Mouse (Mus musculus) hindbrain, embryonic 12.5 days (tissue): ENCODE measurements around the gene Gm20388. TPM values are rescaled to one million over a fixed set of nuclear protein-coding genes. Genes with fewer than 3 reads are reported as not detected.

Experiments
- ATAC-seq: fragments of 200-750 bp; cut with Nextera tagmentation; 2 replicates; pipeline ENCODE4 v1.8.0; 2017; ENCODE audit warnings: moderate TSS enrichment; ENCODE audit not compliant: low FRiP score
- H3K27ac ChIP-seq: fragments of 300-500 bp; sonication (generic); 2 replicates; pipeline ENCODE4 v1.5.1; 2016; ENCODE audit warnings: mild to moderate bottlenecking
- H3K27me3 ChIP-seq: fragments of 300-500 bp; sonication (generic); 2 replicates; pipeline ENCODE4 v1.6.1; 2016; ENCODE audit warnings: mild to moderate bottlenecking
- H3K36me3 ChIP-seq: fragments of 300-500 bp; sonication (generic); 2 replicates; pipeline ENCODE4 v1.6.1; 2016; ENCODE audit warnings: mild to moderate bottlenecking
- H3K4me1 ChIP-seq: fragments of 300-500 bp; sonication (generic); 2 replicates; pipeline ENCODE4 v1.6.1; 2016
- H3K4me2 ChIP-seq: fragments of 300-500 bp; sonication (generic); replicated peaks from 2 replicates; pipeline ENCODE4 v1.6.1; 2016; ENCODE audit warnings: mild to moderate bottlenecking
- H3K4me3 ChIP-seq: fragments of 300-500 bp; sonication (generic); 2 replicates; pipeline ENCODE4 v1.5.1; 2016; ENCODE audit warnings: mild to moderate bottlenecking
- H3K9ac ChIP-seq: fragments of 300-500 bp; sonication (generic); 2 replicates; pipeline ENCODE4 v1.6.1; 2016; ENCODE audit warnings: mild to moderate bottlenecking, moderate library complexity
- H3K9me3 ChIP-seq: fragments of 300-500 bp; sonication (generic); replicated peaks from 2 replicates; pipeline ENCODE4 v1.6.1; 2016; ENCODE audit warnings: mild to moderate bottlenecking
- WGBS: fragments of 180-500 bp; shearing (Covaris S2); methylation state at CpG from one replicate; pipeline ENCODE4 v1.1.7; 2016; 5-methylcytosine and 5-hydroxymethylcytosine counted together
- polyA plus RNA-seq: library from polyadenylated mRNA; unstranded; fragments of >200 nt; fragmentation: Nextera tagmentation; extraction: Ambion mirVana; gene quantifications from 2 replicates; pipeline ENCODE4 v1.2.1, GENCODE M21; 2016

The Gm20388 gene
- polyA plus RNA-seq, 1 experiment from 2014 or later: not detected

DNA sequence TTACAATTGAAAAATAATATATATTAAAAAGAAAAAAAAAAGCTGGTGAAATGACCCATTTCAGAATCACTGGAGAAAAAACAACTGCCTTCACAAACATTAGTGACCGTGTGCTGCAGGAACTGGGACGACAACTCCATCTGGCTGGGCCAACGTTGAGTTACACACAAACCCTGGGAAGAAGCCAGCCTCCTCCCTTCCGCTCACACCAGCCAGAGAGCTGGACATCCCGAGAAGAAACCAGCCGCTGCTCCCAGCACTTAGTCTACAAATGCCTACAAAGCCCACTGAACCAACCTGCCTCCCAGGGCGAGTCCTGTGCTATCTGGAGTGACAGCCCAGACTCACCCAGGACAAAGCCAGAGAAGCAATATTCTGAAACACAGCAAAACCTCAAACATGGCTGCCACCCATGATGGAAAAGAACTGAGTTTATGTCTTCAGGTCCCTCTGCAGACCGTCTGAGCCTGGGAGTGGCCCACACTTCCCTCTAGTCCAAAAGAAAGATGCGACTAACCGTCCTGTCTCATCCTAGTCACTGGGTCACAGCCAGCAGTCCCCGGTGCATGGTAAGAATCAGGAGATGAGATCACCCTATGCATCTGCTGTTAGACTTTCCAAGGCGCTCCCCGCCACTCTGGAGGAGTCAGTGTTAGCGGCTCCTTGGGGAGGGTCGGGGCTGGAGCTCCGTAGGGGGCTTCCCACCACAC, 1651.2 kb downstream of the Gm20388 start:
- H3K4me1 ChIP-seq: peaks cover 16% of the 10 kb centered on the region
- no peak overlapping the region for H3K27ac ChIP-seq

DNA sequence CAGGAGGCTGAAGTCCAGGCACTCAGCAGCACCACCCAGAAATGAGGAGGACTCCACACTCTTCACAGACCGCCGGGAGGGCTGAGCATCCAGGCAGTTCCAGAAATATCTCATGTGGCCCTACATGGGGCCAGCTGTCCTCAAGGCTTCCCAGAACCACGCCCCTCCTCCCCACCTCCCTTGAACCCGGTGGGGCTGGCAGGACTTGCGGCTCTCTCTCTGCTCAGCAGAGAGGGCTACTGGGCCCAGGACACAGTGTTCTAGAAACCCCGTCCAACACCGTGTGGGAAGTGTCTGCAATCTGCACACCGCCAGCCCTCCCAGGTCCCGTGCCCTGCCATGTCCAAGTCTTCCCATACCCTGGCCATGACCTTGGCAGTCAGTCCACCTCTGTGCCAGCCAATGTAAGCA, 1652.3 kb downstream of the Gm20388 start:
- no peak overlapping the region for H3K4me3 ChIP-seq
- no peak for ATAC-seq
- no peak overlapping the region for H3K4me2 ChIP-seq
- H3K27ac ChIP-seq: no peak overlapping the region
- 84% methylated on average over 9 of the region's 9 CpGs for WGBS
- peaks cover 21% of the 10 kb centered on the region for H3K4me1 ChIP-seq
- no peaks in the 10 kb centered on the region for H3K27me3 ChIP-seq
- no peak overlapping the region for H3K9ac ChIP-seq
- H3K36me3 ChIP-seq: peaks cover 32% of the 10 kb centered on the region
- H3K9me3 ChIP-seq: no peaks in the 10 kb centered on the region

More for the DNA sequence above, 1651.2 kb downstream of the Gm20388 start:
- WGBS: 89% methylated on average over 16 of the region's 16 CpGs
- Histone ChIP-seq H3K9me3 (no peaks in the 10 kb centered on the region), H3K36me3 (peaks cover 37% of the 10 kb centered on the region), H3K27me3 (no peaks in the 10 kb centered on the region), H3K9ac (no peak overlapping the region), H3K4me2 (no peak overlapping the region), H3K4me3 (no peak overlapping the region)
- ATAC-seq: no peak

DNA sequence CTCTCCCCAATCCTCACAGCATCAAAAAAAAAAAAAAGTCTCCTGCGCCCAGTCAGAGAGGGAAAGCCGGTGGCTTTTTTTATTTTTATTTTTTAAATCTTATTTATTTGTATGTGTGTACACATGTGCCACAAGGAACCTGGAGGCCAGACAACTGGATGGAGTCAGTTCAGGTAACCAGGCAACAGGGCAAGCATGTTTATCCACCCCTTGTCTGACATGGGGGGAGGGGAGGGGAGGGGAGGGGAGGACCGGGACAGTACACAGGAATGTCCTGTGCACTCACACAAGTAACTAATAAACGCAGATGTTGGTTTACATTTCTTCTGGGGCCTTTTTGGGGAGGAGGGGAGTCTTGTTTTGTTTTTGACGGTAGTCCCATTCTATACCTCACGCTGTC, 1653.1 kb downstream of the Gm20388 start:
- Histone ChIP-seq H3K36me3 (peaks cover 24% of the 10 kb centered on the region), H3K4me2 (no peak overlapping the region), H3K9me3 (no peaks in the 10 kb centered on the region), H3K27ac (no peak overlapping the region), H3K4me3 (no peak overlapping the region), H3K9ac (no peak overlapping the region), H3K4me1 (peaks cover 29% of the 10 kb centered on the region), H3K27me3 (no peaks in the 10 kb centered on the region)
- ATAC-seq: no peak
- 68% methylated on average over 6 of the region's 6 CpGs for WGBS

DNA sequence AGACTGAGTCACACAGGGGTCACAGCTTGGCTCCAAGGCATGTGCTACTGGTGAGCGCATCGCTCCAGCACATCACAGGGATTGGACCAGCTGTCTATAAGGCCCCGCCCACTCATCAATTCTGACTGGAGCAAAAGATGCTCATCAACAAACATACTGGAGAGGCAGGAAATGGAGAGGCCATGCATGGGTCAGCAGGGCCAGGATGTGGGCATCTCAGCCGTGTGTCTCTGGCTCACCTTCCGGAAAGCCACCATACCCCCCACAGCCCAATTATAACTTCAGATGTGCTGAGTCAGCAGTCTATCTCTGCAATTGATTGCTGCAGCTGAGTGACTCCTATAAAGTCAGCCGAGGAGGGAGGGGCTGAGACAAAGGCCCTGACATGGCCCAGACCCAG, 1657.7 kb downstream of the Gm20388 start:
- H3K9me3 ChIP-seq: no peaks in the 10 kb centered on the region
- H3K4me1 ChIP-seq: peaks cover 35% of the 10 kb centered on the region
- no peak overlapping the region for H3K4me3 ChIP-seq
- ATAC-seq: peak; percentile 27; the same call in 1 of the 2 replicates
- 0 out of 2 replicates have a peak, but pooled peaks cover 9% of the 10 kb centered on the region for H3K36me3 ChIP-seq
- no peak overlapping the region for H3K27ac ChIP-seq
- no peak overlapping the region for H3K9ac ChIP-seq
- WGBS: 67% methylated on average over 6 of the region's 6 CpGs
- H3K27me3 ChIP-seq: no peaks in the 10 kb centered on the region
- H3K4me2 ChIP-seq: no peak overlapping the region

DNA sequence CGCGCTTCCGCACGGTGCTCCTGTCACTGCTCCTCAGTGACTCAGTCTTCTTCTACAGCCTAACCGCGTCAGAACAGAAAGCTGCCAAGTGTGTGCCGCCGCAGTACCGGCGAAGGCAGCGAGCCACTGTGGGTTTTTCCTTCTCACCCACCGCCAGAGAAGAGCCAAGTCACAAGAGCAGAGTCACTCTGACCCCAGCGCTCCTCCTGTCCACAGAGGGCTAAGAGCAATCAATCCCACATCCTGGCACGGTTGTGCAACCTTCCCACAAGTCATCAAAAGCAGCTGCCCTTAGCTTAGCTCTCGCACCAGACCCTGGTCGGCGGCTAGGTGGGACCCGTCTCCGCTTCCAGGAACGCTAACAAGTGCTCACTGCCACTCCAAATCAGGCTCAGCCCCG, 1659.7 kb downstream of the Gm20388 start:
- Histone ChIP-seq H3K4me3 (no peak overlapping the region), H3K4me2 (no peak overlapping the region), H3K27ac (no peak overlapping the region), H3K9me3 (no peaks in the 10 kb centered on the region), H3K4me1 (peaks cover 39% of the 10 kb centered on the region), H3K27me3 (no peaks in the 10 kb centered on the region), H3K9ac (no peak overlapping the region), H3K36me3 (0 out of 2 replicates have a peak, but pooled peaks cover under 1% of the 10 kb centered on the region)
- no peak for ATAC-seq
- WGBS: 90% methylated on average over 21 of the region's 21 CpGs

DNA sequence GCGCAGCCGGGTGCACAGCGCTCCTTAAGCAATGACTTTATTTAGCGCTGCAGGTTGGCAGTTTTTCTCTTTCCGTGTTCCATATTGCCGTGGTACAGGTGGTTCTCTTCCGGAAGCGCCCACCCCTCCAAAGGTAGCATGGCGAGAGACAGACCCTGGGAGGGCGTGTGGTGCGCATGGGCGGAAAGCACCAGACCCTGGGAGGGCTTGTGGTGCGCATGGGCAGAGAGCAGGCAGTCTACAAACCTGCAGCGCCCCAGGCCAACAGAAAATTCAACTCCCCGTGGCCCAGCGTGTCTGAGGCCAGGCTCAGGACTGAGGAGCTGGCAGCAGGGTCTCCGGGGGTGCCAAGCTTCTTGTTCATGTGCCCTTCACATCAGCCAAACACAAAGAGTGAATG, 1660.2 kb downstream of the Gm20388 start:
- Histone ChIP-seq H3K27ac (no peak overlapping the region), H3K9ac (no peak overlapping the region), H3K36me3 (no peaks in the 10 kb centered on the region), H3K4me3 (no peak overlapping the region), H3K9me3 (no peaks in the 10 kb centered on the region), H3K27me3 (no peaks in the 10 kb centered on the region), H3K4me2 (no peak overlapping the region), H3K4me1 (peaks cover 38% of the 10 kb centered on the region)
- 81% methylated on average over 17 of the region's 17 CpGs for WGBS
- ATAC-seq: no peak

DNA sequence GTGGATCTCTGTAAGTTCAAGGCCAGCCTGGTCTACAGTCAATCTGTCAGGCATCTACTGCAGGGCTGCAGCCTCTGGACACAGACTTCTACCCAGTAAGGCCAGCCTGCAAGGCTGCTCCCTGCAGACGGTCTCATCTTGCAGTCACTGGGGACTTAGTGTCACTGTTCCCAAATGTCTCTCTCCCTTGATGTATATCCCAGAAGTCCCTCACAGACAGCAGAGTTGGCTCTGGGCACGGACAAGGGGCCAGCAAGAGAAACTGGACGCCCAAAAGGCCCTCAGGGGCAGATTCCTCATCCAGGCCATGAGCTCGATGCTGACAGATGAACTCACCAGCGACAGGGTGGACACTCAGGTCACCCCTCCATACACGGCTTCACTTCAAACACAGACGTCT, 1661.5 kb downstream of the Gm20388 start:
- 76% methylated on average over 7 of the region's 7 CpGs for WGBS
- ATAC-seq: no peak

DNA sequence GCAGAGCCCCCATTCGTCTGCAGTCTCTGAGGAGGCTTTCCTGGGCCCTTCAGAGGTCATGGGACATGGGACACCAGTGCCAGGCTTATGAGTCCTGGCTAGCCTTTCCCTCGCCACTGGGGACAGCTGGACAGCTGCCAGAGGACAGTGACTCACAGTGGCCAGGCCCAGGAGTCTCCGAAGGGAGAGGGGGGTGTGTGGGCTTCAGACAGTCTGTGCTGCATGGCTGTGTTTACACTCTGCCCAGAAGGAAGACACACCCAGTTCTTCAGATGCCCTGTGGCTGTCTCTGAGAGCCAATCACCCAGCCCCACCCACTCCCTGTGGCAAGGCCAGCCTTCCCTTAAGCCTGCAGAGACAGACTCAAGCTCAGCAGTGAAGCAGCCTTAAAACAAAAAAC, 1662.6 kb downstream of the Gm20388 start:
- no peaks in the 10 kb centered on the region for H3K9me3 ChIP-seq
- no peak; the same call in 1 of the 2 replicates for ATAC-seq
- H3K36me3 ChIP-seq: no peaks in the 10 kb centered on the region
- no peak overlapping the region for H3K27ac ChIP-seq
- H3K27me3 ChIP-seq: no peaks in the 10 kb centered on the region
- no peak overlapping the region for H3K4me2 ChIP-seq
- no peak overlapping the region for H3K4me3 ChIP-seq
- WGBS: 48% methylated on average over 3 of the region's 3 CpGs
- H3K9ac ChIP-seq: no peak overlapping the region
- H3K4me1 ChIP-seq: peaks cover 40% of the 10 kb centered on the region

More for the DNA sequence above, 1661.5 kb downstream of the Gm20388 start:
- Histone ChIP-seq H3K9me3 (no peaks in the 10 kb centered on the region), H3K4me1 (peaks cover 40% of the 10 kb centered on the region), H3K4me3 (no peak overlapping the region), H3K27me3 (no peaks in the 10 kb centered on the region), H3K4me2 (no peak overlapping the region), H3K27ac (no peak overlapping the region), H3K9ac (no peak overlapping the region), H3K36me3 (no peaks in the 10 kb centered on the region)

DNA sequence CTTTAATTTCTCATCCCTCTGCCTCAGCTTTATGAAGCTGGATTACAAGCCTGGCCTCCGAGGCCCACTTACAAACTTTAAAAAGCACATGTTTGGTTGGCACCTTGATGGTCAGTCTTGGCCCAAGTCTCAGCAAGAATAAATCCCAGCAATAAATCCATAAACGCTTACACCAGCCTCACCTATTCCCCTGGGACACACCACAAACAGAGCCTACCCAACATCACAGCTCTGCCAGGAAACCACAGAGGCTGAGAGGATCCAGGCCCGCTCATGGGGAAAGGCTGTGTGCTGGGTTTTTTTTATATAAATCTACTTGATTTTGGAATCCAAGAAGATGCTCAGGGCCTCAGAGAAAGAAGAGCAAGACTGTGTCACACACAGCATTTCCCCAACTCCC, 1665.0 kb downstream of the Gm20388 start:
- WGBS: 89% methylated on average over 3 of the region's 3 CpGs
- no peak for ATAC-seq
- H3K4me2 ChIP-seq: no peak overlapping the region

DNA sequence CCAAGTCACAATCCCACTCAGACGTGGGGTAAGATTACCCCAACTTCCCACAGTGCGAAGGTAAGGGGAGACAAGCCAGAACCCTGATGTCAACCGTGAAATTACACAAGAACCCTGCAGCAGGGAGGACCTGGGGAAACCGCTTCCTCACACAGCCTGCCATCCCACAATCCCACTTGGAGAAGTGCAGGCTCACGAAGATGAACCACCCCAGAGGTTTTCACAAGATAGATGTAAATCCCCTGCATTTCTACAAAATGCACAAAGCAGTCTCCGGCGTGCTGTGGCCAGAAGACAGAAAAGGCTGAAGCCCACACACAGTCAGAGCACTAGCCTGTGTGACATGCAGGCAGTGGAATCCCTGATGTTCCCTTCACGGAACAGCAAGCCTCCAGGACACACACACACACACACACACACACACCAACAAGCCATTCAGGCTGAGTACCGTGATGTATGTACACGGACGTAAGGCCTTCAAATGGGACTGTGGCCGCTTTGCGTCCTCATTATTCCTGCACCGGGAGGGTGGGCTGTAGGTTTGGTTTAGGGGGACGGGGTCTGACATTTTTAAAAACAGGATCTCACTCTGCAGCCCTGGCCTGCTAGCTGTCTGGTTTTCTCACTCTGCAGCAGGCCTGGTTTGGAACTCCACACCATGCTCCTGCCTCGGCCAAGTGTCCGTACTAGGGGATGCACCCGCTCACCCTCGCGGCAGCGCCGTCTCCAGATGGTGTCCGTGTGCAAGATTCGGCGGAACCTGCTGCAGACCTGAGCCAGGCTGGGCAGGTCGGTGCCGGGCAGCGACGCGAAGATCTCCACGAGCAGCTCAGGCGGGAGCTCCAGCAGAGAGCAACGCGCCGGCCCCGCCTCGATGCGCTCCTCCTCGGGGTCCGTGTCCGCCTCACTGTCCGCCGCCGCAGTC, 1667.4 kb downstream of the Gm20388 start:
- peak overlapping the region; percentile 72 for H3K27ac ChIP-seq
- 0 out of 2 replicates have a peak, but pooled peaks cover 5% of the 10 kb centered on the region for H3K27me3 ChIP-seq
- WGBS: 2% methylated on average over 44 of the region's 44 CpGs
- peak overlapping the region; percentile 80 for H3K9ac ChIP-seq
- peaks cover 33% of the 10 kb centered on the region for H3K4me1 ChIP-seq
- peak overlapping the region; percentile 90 for H3K4me2 ChIP-seq
- H3K36me3 ChIP-seq: no peaks in the 10 kb centered on the region
- no peaks in the 10 kb centered on the region for H3K9me3 ChIP-seq
- ATAC-seq: peak; percentile 11
- peak overlapping the region; percentile 87 for H3K4me3 ChIP-seq

More for the DNA sequence above, 1665.0 kb downstream of the Gm20388 start:
- no peak overlapping the region for H3K4me3 ChIP-seq
- H3K4me1 ChIP-seq: peaks cover 35% of the 10 kb centered on the region
- H3K9me3 ChIP-seq: no peaks in the 10 kb centered on the region
- no peak overlapping the region for H3K9ac ChIP-seq
- 0 out of 2 replicates have a peak, but pooled peaks cover 4% of the 10 kb centered on the region for H3K27me3 ChIP-seq
- H3K36me3 ChIP-seq: no peaks in the 10 kb centered on the region
- no peak overlapping the region for H3K27ac ChIP-seq

DNA sequence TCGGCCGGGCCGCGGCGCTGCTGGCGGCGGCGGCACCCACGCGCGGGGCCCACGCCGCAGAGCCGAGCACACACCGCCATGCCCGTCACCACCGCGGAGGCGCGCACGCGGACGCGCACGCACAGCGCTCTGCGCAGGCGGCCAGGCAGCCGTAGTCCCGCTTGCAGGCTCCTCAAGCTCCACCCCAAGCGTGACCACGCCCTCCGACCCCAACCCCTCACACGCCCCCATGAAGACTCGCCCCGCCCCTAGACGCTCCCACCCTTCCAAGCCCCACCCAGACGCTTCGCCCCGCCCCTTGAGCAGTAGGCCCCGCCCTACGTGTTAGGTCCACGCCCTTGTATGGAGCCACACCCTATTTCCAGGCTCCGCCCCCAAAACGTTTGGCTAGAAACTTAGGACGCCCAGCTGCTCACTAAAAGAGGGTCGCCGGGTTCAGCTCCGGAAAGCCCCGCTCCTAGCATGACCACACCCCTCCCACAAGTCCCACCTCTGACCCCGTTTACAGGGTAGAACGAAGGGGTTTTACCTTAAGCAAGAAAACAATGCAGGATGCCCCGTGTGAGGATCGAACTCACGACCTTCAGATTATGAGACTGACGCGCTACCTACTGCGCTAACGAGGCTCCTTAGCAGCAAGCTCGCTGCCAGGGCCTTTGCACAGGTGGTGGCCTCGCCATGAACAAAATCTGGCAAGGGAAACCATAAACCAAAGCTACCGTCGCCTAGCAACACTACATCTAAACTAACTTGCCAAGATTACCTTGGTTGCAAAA, 1668.2 kb downstream of the Gm20388 start, which contains the start of gene Fbxo31:
Gene Fbxo31 (minus strand): TSS at position 131 of the 776 bp plus-strand sequence.
- H3K9ac ChIP-seq: peak within 1 kb of the TSS; percentile 80
- peak within 1 kb of the TSS; percentile 87 for H3K4me3 ChIP-seq
- H3K36me3 ChIP-seq: no peaks in the 10 kb centered on the region
- peak; percentile 92 for ATAC-seq
- peaks cover 29% of the 10 kb centered on the region for H3K4me1 ChIP-seq
- peak within 1 kb of the TSS; percentile 72 for H3K27ac ChIP-seq
- 2% methylated on average over 63 of the region's 63 CpGs for WGBS
- peaks cover 5% of the 10 kb centered on the region; the same call in 1 of the 2 replicates for H3K27me3 ChIP-seq
- no peaks in the 10 kb centered on the region for H3K9me3 ChIP-seq
- peak within 1 kb of the TSS; percentile 90 for H3K4me2 ChIP-seq
